Mouse (Mus musculus): ENCODE results near the gene Akain1. TPM values are rescaled to one million over a fixed set of nuclear protein-coding genes. Genes with fewer than 3 reads are reported as not detected.

The Akain1 gene
- polyA plus RNA-seq, 1 experiment, result not detected

GRCm38 (mm10) chr17:69416163-69416562 lies 23.0 kb upstream of the Akain1 start:
- no peak for TF ChIP-seq MAX (IDR thresholded peaks at IDR 0.05)
- no peaks in the 10 kb centered on the region for H3K79me3 ChIP-seq (ENCODE audit: low read depth)
- no peak overlapping the region for H3ac ChIP-seq (ENCODE audit: control insufficient read depth, insufficient read length, low read depth)
- peak overlapping the region; percentile 82 for H3K4me3 ChIP-seq (ENCODE audit: insufficient read depth, poor library complexity, severe bottlenecking)
- peaks cover 29% of the 10 kb centered on the region for H3K79me2 ChIP-seq (ENCODE audit: control insufficient read depth, insufficient read depth)
- H3K36me3 ChIP-seq (ENCODE audit: control insufficient read depth, insufficient read depth), result no peaks in the 10 kb centered on the region
- H3K27me3 ChIP-seq (ENCODE audit: control insufficient read depth, insufficient read depth, insufficient read length), result no peaks in the 10 kb centered on the region

- no peaks in the 10 kb centered on the region for H3K27me3 ChIP-seq (ENCODE audit: control insufficient read depth, insufficient read depth, insufficient read length)
- no peaks in the 10 kb centered on the region for H3K79me3 ChIP-seq (ENCODE audit: low read depth)
- H3K4me3 ChIP-seq (ENCODE audit: insufficient read depth, poor library complexity, severe bottlenecking), result peak overlapping the region; percentile 82
- peaks cover 29% of the 10 kb centered on the region for H3K79me2 ChIP-seq (ENCODE audit: control insufficient read depth, insufficient read depth)
- H3ac ChIP-seq (ENCODE audit: control insufficient read depth, insufficient read length, low read depth), result peak overlapping the region; percentile 82
- no peaks in the 10 kb centered on the region for H3K36me3 ChIP-seq (ENCODE audit: control insufficient read depth, insufficient read depth)
- TF ChIP-seq FOSL1 (IDR thresholded peaks at IDR 0.05; ENCODE audit: insufficient read depth, low read length, poor library complexity, severe bottlenecking) (no peak), CEBPB (IDR thresholded peaks at IDR 0.05; ENCODE audit: low read depth) (no peak), MAX (IDR thresholded peaks at IDR 0.05) (peak; percentile 86)
These were observed 22.0 kb upstream of the Akain1 start for GRCm38 (mm10) chr17:69416920-69417661.

GRCm38 (mm10) chr17:69417724-69418373 lies 21.3 kb upstream of the Akain1 start:
- no peaks in the 10 kb centered on the region for H3K36me3 ChIP-seq (ENCODE audit: control insufficient read depth, insufficient read depth)
- H3ac ChIP-seq (ENCODE audit: control insufficient read depth, insufficient read length, low read depth), result peak overlapping the region; percentile 82
- no peaks in the 10 kb centered on the region for H3K27me3 ChIP-seq (ENCODE audit: control insufficient read depth, insufficient read depth, insufficient read length)
- H3K79me2 ChIP-seq (ENCODE audit: control insufficient read depth, insufficient read depth), result peaks cover 29% of the 10 kb centered on the region
- H3K4me3 ChIP-seq (ENCODE audit: insufficient read depth, poor library complexity, severe bottlenecking), result peak overlapping the region; percentile 82
- H3K79me3 ChIP-seq (ENCODE audit: low read depth), result no peaks in the 10 kb centered on the region
- TF ChIP-seq FOSL1 (IDR thresholded peaks at IDR 0.05; ENCODE audit: insufficient read depth, low read length, poor library complexity, severe bottlenecking) (no peak), MYOD1 (IDR thresholded peaks at IDR 0.05; ENCODE audit: control insufficient read depth, insufficient read length, low read depth) (no peak), MYOG (IDR thresholded peaks at IDR 0.05; ENCODE audit: control insufficient read depth, extremely low read depth, insufficient read length) (no peak)

- no peaks in the 10 kb centered on the region for H3K27me3 ChIP-seq (ENCODE audit: control insufficient read depth, insufficient read depth, insufficient read length)
- H3ac ChIP-seq (ENCODE audit: control insufficient read depth, insufficient read length, low read depth), result no peak overlapping the region
- H3K79me3 ChIP-seq (ENCODE audit: low read depth), result no peaks in the 10 kb centered on the region
- peaks cover 29% of the 10 kb centered on the region for H3K79me2 ChIP-seq (ENCODE audit: control insufficient read depth, insufficient read depth)
- H3K4me3 ChIP-seq (ENCODE audit: insufficient read depth, poor library complexity, severe bottlenecking), result no peak overlapping the region
- no peaks in the 10 kb centered on the region for H3K36me3 ChIP-seq (ENCODE audit: control insufficient read depth, insufficient read depth)
- TF ChIP-seq CTCF (IDR thresholded peaks at IDR 0.05; ENCODE audit: control insufficient read depth, insufficient read depth, insufficient read length) (no peak), MYOD1 (IDR thresholded peaks at IDR 0.05; ENCODE audit: control insufficient read depth, insufficient read length, low read depth) (no peak), USF1 (IDR thresholded peaks at IDR 0.05; ENCODE audit: low read depth) (no peak), MAX (IDR thresholded peaks at IDR 0.05) (no peak), CEBPB (IDR thresholded peaks at IDR 0.05; ENCODE audit: low read depth) (no peak), FOSL1 (IDR thresholded peaks at IDR 0.05; ENCODE audit: insufficient read depth, low read length, poor library complexity, severe bottlenecking) (no peak), MYOG (IDR thresholded peaks at IDR 0.05; ENCODE audit: control insufficient read depth, extremely low read depth, insufficient read length) (no peak)
These were observed 17.5 kb upstream of the Akain1 start for GRCm38 (mm10) chr17:69421592-69421991.

- Histone ChIP-seq H3ac (ENCODE audit: control insufficient read depth, insufficient read length, low read depth) (no peak overlapping the region), H3K79me2 (ENCODE audit: control insufficient read depth, insufficient read depth) (no peaks in the 10 kb centered on the region), H3K27me3 (ENCODE audit: control insufficient read depth, insufficient read depth, insufficient read length) (no peaks in the 10 kb centered on the region), H3K4me3 (ENCODE audit: insufficient read depth, poor library complexity, severe bottlenecking) (no peak overlapping the region), H3K36me3 (ENCODE audit: control insufficient read depth, insufficient read depth) (no peaks in the 10 kb centered on the region), H3K79me3 (ENCODE audit: low read depth) (no peaks in the 10 kb centered on the region)
- TF ChIP-seq FOSL1 (IDR thresholded peaks at IDR 0.05; ENCODE audit: insufficient read depth, low read length, poor library complexity, severe bottlenecking), result no peak
- TF ChIP-seq CTCF (IDR thresholded peaks at IDR 0.05; ENCODE audit: control insufficient read depth, insufficient read depth, insufficient read length), result no peak
- no peak for TF ChIP-seq MYOD1 (IDR thresholded peaks at IDR 0.05; ENCODE audit: control insufficient read depth, insufficient read length, low read depth)
- TF ChIP-seq CEBPB (IDR thresholded peaks at IDR 0.05; ENCODE audit: low read depth), result no peak
- no peak for TF ChIP-seq MAX (IDR thresholded peaks at IDR 0.05)
- TF ChIP-seq MYOG (IDR thresholded peaks at IDR 0.05; ENCODE audit: control insufficient read depth, extremely low read depth, insufficient read length), result no peak
- no peak for TF ChIP-seq USF1 (IDR thresholded peaks at IDR 0.05; ENCODE audit: low read depth)
These were observed 1.3 kb upstream of the Akain1 start for GRCm38 (mm10) chr17:69437836-69438235.

- TF ChIP-seq CEBPB (IDR thresholded peaks at IDR 0.05; ENCODE audit: low read depth) (no peak), USF1 (IDR thresholded peaks at IDR 0.05; ENCODE audit: low read depth) (no peak), MYOG (IDR thresholded peaks at IDR 0.05; ENCODE audit: control insufficient read depth, extremely low read depth, insufficient read length) (no peak), MAX (IDR thresholded peaks at IDR 0.05) (no peak), FOSL1 (IDR thresholded peaks at IDR 0.05; ENCODE audit: insufficient read depth, low read length, poor library complexity, severe bottlenecking) (no peak), CTCF (IDR thresholded peaks at IDR 0.05; ENCODE audit: control insufficient read depth, insufficient read depth, insufficient read length) (no peak), MYOD1 (IDR thresholded peaks at IDR 0.05; ENCODE audit: control insufficient read depth, insufficient read length, low read depth) (no peak)
- no peak overlapping the region for H3K4me3 ChIP-seq (ENCODE audit: insufficient read depth, poor library complexity, severe bottlenecking)
- H3K27me3 ChIP-seq (ENCODE audit: control insufficient read depth, insufficient read depth, insufficient read length), result no peaks in the 10 kb centered on the region
These were observed 640 bp upstream of the Akain1 start for GRCm38 (mm10) chr17:69438486-69438885.

More at GRCm38 (mm10) chr17:69438486-69438885, 640 bp upstream of the Akain1 start:
- Histone ChIP-seq H3ac (ENCODE audit: control insufficient read depth, insufficient read length, low read depth) (no peak overlapping the region), H3K36me3 (ENCODE audit: control insufficient read depth, insufficient read depth) (no peaks in the 10 kb centered on the region), H3K79me2 (ENCODE audit: control insufficient read depth, insufficient read depth) (no peaks in the 10 kb centered on the region), H3K79me3 (ENCODE audit: low read depth) (no peaks in the 10 kb centered on the region)

Measured in C2C12 (cell line).